Mouse (Mus musculus) ovary, postnatal 14 days (tissue): ENCODE results near the gene Gfod2.
A peak's percentile ranks its signal among the peaks of the same experiment; 100 is the strongest.

ENCODE experiments used
- DNase-seq: peaks from one replicate; pipeline ENCODE4 v3.0.0; 2022; ENCODE audit warnings: low spot score

The Gfod2 gene

DNA sequence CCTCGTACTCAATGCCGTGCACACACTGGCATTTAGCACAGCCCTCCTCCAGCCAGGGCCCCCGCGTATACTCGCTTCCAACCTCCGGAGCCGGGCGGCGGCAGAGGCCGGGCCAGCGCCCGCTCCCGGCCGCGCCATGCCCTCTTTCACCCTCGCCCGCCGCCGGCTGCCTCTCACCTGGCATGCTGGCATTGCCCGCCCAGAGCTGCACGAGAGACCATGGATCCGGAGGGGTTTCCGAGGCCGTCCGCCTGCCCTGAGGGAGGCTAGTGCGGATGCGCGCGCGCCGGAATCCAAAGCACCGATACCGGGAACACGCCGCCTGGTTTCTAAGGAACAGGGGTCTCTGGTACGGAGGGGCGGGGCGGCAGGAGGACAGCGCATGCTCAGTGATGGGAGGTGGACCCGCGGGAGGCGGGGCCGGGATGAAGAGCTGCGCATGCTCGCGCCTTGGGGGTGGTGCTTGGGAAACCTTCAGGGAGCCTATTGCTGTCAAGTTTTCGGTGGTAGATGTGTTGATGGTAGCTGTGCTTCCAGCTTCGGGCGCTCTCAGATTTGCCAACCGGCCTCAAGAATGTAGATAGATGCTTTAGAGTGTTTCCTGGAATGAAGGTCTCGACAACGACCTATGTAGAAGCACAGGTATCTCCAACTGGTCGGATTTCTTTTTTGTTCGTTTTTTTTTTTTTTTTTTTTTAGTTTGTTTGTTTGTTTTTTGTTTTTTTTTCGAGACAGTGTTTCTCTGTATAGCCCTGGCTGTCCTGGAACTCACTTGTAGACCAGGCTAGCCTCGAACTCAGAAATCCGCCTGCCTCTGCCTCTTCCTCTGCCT is at the start of gene Gfod2:
Gene Gfod2, minus strand, starts transcription at position 388 of the 832 bp plus-strand sequence.
- peak; percentile 99 for DNase-seq

DNA sequence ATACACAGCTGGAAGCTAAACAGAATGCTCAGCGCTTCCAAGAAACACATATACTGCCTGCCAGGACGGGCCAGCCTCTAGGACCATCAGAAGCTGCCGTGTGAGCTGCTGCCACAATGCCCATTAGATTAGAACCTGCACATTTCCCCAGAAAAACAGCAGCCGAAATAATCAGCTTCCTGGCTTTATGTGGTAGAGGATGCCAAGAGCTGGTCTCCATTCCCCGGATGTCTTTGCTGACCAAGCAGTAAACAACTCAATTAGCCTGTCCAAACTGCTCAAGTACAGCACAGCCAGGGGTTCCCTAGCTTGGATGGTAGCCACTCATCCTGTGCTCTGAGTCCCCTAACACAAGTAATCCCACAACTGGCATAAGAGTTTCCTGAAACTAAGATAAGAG is 49.3 kb upstream of the Gfod2 start:
- no peak for DNase-seq

DNA sequence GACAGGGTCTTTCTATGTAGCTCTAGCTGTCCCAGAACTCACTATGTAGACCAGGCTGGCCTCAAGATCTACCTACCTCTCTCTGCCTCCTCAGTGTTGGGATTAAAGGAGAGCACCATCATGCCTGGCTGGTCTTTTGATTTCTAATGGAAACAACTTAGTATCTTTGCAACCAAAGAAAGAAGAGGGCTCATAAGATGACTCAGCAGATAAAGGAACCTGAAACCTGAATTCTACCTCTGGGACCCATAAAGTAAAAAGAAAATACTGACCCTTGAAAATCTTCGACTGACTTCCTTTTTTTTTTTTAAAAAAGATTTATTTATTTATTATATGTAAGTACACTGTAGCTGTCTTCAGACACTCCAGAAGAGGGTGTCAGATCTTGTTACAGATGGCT is 47.5 kb upstream of the Gfod2 start:
- no peak for DNase-seq

DNA sequence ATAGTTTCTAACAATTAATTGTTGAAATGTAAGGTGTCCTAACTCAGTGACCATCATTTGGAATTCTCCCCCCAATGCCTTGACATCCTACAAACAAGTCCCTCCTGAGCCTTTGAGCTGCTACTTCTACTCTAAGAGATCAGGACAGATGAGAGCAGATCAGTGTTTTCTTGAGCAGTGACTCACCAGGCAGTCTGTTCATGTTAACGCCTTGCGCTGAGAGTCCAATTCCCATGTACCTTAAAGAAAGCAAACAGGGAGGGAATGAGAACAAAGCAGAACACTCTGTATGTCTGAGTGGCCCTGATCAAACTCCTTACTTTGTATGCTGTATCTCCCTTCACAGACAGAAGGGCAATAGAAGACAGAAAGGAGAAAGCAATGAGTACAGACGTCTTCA is 46.9 kb upstream of the Gfod2 start:
- no peak for DNase-seq

DNA sequence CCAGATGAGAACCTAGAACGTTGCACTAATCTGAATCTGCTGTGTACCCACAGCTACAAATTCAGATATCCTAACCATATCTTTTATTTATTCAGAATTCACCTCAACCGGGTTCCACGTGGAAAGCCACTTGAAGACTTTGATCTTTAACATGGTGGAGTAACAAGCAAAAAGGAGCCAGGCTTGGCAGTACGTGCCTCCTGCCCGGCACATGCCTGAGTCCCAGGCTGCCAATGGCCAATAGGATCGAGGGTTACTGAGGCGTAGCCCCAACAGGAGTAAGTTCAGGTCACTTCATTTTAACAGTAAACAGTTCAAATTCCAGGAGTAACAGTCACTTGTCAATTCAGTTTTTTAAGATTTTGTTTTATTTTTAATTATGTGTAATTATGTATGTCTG is 46.3 kb upstream of the Gfod2 start:
- DNase-seq = no peak

DNA sequence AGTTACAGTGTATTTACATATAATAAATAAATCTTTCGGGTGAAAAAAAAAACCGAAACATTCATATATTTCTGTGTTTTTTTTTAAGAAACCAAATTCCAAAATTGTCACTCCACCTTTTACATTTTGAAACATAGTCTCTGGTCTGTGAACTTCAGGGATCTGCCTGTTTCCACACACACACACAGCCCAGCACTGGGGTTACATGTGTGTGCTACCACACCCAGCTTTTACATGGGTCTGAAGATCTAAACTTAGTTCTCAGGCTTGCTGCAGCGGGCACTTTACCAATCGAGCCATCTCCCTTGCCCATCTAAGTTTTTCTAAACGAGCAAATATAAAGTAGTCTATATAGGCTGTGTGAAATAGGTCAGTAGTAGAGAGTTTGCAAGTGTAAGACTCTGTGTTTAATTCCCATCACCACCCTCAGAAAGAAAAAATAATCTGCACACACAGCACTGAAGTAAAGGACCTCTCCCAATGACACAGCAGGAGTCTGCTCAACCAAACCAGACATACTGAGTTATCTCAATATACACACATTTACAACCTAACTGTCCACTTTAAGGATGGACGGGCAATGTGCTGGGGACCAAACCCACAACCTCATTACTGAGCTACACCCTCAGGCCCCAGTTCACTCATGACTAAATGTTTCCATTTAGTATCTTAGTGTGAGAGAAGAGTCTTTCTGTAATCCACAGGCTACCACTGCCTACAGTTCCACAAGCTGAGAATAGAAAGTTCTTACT is 42.9 kb upstream of the Gfod2 start:
- no peak for DNase-seq

DNA sequence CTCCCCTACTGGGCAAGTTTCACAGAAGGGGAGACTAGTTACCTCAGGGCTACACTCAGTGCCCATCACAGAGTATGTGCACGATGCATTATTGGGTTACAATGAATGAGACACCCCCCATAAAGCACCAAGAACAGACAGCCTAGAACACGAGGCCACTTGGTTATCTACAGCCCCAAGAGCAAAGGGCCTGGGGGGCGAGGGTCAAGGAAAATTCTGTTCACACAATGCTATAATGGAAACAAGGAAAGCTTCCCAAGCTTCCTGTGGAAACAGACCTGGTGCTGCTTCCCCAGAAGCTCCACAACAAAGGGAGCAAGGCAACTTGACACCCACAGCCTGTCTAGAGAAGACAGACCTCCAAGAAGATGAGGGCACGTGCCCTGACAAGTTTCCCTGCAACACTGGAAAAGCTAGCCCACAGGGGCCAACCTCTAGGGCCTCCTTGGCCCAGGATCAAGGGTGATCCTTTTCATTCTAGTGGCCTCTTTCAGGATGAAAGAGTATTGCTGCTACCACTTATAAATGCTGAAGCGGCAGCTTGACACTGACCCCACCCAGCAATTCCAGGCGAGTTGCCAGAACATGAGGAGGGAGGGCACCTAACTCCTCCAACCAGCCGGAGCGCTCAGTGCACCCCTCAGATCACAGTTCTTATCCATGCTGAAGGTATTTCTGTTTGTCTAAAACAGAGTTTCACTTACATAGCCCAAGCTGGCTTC is 40.8 kb upstream of the Gfod2 start:
- peak; percentile 76 for DNase-seq

DNA sequence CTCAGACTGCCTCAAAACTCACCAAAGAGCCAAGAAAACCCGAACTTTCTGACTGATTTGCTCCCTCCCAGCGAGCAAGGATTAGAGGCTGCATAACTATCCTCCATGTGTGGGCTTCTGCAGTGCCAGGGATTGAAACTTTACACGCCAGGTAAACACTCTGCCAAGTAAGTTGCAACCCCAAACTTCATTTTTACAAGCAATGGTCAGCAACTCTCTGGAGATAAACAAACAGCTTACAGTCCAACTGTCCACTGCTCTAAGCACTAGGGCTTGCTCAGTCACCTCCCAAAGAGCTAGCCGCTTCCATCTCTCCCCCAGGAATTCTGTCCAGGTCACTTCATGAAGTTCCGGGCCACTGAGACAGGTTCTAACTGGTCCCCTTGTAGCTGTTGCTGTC is 39.9 kb upstream of the Gfod2 start:
- no peak for DNase-seq

DNA sequence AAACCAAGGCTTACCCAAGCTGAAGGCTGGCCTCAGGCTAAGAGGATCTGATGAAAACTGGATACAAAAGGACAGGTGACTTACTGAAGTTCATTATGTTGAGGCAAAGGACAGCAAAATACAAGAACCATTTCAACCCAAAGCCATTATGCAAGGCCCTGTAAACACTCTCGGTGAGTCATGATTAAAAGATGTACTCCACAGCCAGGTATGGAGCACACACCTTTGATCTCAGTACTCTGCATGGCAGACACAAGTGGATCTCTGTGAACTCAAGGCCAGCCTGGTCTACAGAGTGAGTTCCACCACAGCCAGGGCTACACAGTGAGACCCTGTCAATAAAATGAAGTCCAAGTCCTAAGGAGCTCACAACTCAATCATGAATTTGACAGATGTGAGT is 37.3 kb upstream of the Gfod2 start:
- no peak for DNase-seq

DNA sequence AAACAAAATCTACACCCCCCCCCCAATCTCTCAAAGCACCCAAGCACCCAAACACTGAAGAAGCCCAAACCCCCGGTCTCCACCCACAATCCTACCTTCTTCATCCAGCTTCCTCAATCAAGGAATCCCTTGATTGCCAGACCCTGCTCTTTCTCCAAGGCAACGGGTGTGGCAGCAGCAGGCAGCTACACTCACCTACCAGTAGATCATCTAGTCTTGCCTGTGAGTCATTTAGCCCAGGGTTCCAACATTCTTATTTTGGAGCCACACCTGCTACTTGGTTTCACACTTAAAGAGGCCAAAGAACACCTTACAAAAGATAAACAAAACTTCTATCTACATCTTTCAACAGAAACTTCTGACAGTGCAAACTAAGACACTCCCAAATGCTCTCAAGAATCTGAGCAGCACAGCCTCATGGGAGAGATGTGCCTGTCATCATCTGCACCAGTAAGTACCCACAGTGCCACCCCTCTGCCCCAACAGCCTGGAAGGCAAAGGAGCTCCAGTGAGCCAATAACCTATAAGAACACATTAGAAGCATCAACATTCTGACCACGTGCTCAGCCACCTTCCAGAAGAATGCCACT is 35.6 kb upstream of the Gfod2 start:
- no peak for DNase-seq

DNA sequence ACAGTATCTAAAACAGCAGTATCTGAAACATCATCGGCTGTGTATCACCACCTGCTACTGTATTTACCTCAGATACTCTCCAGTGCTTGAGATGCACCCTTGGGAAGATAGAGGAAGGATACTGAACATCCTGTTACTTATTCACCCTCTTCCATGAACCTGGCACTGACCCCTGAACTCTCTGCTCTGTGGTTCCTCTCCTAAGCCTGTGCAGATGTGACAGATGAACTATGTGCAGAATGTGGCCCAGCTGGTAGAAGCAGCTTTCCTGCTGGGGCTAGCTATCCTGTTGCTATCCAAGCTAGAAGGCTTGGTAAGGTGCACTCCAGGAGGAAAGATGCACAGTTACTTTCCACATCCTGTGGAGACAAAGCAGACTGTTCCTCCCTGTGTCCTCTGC is 34.9 kb upstream of the Gfod2 start:
- no peak for DNase-seq

DNA sequence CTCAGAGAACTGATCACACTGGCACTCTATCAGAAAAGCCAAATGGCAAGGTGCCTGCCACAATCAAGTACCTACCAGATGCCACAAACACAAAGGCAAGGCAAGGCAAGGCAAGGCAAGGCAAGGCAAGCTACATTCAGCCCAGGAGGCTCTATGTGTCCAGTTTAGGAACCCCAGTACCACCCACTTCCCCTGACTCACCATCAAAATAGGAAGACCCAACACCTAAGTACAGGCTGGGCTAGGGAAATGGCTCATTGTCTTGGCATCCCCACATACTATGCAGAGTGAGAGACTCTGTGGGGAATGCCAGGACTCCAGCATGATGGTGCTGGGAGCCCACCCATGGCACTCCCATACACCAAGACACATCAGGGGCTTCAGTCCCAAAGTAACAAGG is 31.2 kb upstream of the Gfod2 start:
- DNase-seq = no peak

DNA sequence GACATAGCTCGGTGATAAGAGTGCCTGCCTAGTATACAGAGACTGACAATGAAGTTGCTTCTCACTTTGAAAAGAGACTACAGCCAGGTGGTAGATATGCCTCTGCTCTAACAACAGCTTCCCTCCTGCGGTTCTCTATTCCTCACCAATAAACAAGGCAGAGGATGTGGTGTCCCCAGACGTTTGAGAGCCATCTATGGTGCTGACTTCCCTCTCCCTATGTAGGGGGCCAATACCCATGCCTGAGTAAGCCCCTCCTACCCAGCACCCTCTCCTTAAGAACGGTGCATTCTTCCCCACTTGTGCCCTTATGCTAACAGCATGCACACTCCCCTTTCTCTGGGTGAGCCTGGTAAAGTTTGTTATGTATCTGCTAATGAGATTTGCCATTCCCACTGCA is 30.5 kb upstream of the Gfod2 start:
- no peak for DNase-seq

DNA sequence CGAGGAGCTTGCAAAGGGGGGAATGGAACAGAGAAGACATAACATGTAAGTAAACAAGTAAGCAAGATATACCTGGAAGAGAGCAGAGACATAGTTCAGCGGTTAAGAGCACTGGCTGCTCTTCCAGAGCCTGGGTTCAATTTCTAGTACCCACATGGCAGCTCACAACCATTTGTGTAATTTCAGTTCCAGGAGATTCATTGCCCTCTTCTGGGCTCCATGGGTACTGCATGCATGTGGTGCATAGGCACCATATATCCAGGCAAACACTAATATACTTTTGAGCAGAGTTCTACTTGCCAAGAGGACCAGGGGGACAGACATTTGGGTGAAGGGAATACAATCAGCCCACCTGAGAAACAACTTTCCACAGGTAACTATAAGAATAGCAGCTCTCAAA is 29.8 kb upstream of the Gfod2 start:
- peak; percentile 23 for DNase-seq

DNA sequence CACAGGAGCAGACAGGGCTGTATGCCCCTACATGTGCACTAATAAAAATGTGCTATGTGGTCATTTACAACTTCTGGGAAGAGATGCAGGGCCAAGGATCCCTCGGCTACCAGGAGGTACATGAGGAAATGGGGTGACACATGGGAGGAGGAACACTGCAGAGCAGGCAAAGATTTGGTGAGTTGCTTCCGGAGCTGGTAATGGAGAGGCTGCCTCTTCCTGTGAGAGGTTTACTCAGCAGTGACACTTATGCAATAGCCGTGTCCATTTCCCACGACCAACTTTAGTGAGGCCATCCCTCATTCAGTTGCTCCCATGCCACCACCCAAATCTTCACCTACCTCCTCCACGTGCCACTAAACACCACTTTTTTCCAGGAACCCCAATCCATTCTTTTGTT is 21.8 kb upstream of the Gfod2 start:
- DNase-seq = no peak

DNA sequence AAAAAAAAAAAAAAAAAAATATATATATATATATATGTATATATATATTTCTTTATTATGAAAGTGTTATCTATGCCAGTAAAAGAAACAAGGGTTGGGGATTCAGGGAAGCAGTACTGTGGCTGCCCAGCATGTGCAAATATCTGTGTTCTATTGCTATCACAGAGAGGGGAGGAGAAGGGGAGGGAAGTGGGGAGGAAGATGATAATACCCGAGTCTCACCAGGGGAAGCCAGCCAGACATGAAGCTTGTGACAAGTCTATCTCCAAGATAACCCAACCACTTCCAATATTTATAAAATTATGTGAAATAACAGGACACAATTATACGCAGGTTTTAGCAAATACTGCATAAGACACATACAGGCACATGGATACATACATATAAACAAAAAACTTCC is 19.4 kb upstream of the Gfod2 start:
- DNase-seq = no peak

DNA sequence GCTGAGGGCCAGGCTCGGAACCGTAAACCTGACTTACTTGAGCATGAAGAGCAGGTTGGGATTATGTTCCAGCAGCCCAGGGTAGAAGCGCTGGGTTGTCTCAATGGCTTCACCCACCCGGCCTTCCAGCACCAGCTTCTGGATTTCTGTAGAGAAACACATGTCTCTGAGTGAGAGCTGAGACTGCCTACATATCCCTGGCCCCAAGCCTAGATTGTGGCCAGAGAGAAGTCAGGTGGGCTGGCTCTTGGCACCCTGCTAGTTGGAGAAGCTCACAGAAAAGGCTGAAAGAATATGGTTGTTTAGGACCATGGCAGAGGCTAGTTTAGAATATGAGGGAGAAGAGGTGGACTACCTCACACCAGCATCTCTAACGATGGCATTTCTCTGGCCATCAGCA is 16.0 kb upstream of the Gfod2 start:
- DNase-seq = no peak

DNA sequence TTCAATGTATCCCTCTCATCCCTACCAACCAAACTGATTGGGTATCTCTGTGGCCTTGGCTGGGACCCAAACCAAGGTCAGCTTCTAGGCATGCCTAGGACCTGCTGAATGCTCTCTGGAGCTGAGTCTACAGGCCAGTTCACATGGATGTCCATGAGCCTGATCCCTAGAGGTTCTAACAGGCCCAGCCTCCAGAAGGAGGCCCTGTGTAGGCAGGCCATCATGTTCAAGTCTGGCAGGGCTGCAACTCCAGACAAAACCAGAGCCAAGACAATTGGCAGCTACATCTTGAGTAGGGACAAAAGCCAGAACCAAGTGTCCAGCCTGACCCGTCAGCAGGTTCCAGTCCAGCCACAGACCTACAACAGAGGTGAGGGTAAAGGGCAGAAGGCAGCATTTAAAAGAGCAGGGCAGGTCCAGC is 15.0 kb upstream of the Gfod2 start:
- DNase-seq = no peak

DNA sequence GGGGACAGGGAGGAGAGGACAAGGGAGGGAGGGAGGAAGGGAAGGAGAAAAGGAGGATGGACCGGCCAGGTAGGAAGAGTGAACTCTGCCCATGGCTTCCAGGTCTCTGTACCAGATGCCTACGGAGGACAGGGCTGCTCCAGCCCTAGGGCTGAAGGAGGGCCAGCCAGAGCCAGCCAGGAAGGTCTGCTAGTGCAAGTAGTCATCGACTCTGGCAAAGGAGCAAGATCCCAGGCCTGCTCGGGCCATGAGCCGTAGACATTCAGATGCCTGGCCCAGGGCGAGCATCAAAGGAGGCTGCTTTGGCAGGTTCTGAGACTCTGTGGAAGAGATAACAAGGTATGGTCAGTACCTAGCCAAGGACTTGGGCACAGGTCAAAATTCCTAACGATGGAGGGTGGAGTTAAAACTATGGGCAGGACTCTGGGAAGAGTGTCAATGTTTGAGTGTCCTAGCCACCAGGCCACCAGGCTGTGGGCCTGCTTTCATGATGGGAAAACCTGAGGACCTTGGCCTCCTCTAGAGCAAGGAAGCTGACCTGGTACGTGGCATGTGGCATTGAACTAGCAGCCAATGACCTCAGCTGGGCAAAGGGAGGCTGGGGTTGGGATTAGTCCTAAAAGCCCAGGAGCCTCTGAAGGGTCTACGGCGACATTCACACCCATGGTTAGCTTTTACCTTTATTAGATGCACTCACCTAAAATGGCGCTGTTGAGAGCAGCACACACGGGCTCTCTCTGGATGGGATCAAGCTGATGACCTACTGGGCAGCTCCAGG is 13.1 kb upstream of the Gfod2 start:
- no peak for DNase-seq

DNA sequence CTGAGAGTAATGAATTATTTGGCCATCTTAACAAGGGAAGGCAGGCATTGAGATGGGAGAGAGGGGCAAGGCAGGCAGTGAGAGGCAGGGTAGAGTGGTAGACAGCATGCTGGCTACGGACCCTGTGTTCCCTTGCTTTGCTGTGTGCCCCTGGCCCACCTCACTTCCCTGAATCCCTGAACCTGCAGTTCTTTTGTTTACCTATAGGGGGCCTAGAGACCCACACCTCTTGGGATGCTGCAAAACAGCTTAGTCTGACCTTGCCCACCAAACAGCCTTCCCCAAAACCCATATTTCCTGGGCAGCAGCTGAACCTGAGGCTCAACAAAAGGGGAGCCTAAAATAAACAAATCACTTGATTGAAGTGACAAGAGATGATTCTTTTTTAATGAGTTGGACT is 12.1 kb upstream of the Gfod2 start:
- DNase-seq = no peak

DNA sequence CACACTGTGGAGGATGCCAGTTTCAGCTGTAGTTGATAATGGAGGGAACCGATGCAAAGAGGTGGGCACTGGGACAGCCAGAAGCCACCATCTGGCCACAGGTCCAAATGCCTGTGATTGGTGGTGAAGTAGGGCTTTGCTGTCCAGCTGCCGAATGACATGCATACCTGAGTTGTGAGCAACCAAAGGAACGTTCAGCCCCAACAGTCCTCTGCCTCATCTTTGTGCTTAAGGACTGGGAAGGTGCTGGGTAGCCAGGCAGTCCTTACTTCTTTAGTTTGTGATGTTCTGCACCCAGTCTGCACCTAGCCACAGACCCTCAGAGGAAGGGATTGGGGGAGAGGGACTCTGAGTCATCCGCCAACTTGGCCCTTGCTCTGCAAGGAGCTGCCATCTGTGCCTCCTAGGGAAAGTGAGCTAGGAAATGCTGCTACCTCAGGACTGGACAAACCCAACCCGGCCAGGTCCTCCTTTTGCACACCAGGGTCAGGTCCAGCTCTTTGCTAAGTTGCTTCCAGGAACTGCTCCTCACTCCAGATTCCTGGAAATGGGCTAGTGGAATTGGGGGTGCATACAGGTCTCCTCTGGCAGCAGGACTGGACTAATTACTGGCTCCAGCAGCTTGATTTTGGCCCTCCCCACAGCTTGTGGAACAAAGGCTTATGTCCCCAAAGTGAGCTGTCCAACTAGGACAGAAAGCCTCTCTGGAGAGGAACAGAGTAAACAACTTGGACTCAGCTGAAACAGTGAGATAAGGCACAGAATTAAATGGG is 10.2 kb upstream of the Gfod2 start:
- DNase-seq = no peak
